Mouse (Mus musculus): ENCODE data around the gene Nde1.

- TF ChIP-seq CTCF (IDR thresholded peaks at IDR 0.05; ENCODE audit: control insufficient read depth, insufficient read depth, insufficient replicate concordance, low read depth, low read length): no peak
- no peak for TF ChIP-seq POLR2A (IDR thresholded peaks at IDR 0.05; ENCODE audit: control insufficient read depth, low read depth, low read length)
Observed at GRCm38 (mm10) chr16:14195427-14195826, 32.4 kb downstream of the Nde1 start.
